In genomic region chr13:59690576-59690975, GRCm38 (mm10) we compare ENCODE assay signal across 1 mouse cellular context.
TF ChIP-seq lines count a peak whose summit lies in the region.

No protein-coding gene starts in this region.

TF ChIP-seq in CH12.LX, 34 proteins besides CTCF, POLR2A, EP300 and RAD21 (continued from another document):
- TF ChIP-seq SMC3 (IDR thresholded peaks at IDR 0.05; ENCODE audit: low read depth, low read length) = peak; percentile 45
